7 mouse cellular contexts compared by ENCODE assay signal in the genomic region with DNA sequence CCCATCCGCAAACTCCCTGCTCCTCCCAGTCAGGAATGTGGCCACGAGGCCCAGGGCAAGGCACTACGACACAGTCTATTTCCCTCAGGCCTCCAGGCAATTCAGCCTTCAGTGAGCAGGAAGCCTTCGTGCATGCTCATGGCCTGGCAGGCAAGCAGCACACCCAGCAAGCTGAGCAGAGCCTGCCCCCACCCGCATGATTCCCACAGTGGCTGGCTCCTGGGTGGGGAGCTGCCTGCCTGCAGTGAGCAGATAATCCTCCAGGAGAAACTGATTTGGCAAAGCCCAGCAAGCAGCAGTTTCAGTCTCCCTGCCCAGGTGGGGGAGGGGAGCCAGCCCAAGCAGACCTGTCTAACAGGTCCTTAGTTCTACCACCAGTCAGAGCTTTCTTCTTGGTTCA. TPM values are rescaled to one million over a fixed set of nuclear protein-coding genes. Genes with fewer than 3 reads are reported as not detected.
A peak's percentile ranks its signal among the peaks of the same experiment; 100 is the strongest.
DNase-seq lines count a peak whose midpoint lies in the region; ATAC-seq and TF ChIP-seq lines count a peak whose summit lies in the region.

No protein-coding gene starts in this region.

- no peak for TF ChIP-seq CTCF in G1E (IDR thresholded peaks at IDR 0.05; ENCODE audit: low read depth, low read length)
- TF ChIP-seq CTCF in heart, postnatal 0 days (IDR thresholded peaks at IDR 0.05; ENCODE audit: low read depth) = peak; percentile 12; the same call in 1 of the 2 replicates

- peaks cover 64% of the 10 kb centered on the region for H3K36me3 ChIP-seq in G1E (replicated peaks)
- H3K36me3 ChIP-seq in embryonic facial prominence, embryonic 14.5 days (ENCODE audit: control insufficient read depth, insufficient read depth, low read length) = no peaks in the 10 kb centered on the region
- no peaks in the 10 kb centered on the region for H3K36me3 ChIP-seq in heart, postnatal 0 days (replicated peaks; ENCODE audit: control insufficient read depth, insufficient read depth, low read length)
- no peaks in the 10 kb centered on the region for H3K36me3 ChIP-seq in stomach, embryonic 16.5 days (ENCODE audit: control insufficient read depth, insufficient read depth, low read length)

- peak overlapping the region; percentile 77 for H3K27ac ChIP-seq in embryonic facial prominence, embryonic 14.5 days (replicated peaks; ENCODE audit: low read depth, low read length)
- H3K27ac ChIP-seq in heart, postnatal 0 days (ENCODE audit: low read depth) = peak overlapping the region; percentile 82
- H3K27ac ChIP-seq in stomach, embryonic 16.5 days (ENCODE audit: low read length) = peak overlapping the region; percentile 98

- ATAC-seq in G1E (ENCODE audit: extremely low read depth, insufficient number of reproducible peaks, low FRiP score, poor library complexity, severe bottlenecking) = peak; percentile 47; the same call in 1 of the 2 replicates
- peak; percentile 82 for ATAC-seq in embryonic facial prominence, embryonic 14.5 days (ENCODE audit: low read depth)
- ATAC-seq in heart, postnatal 0 days (ENCODE audit: insufficient read depth, low read depth) = peak; percentile 48
- ATAC-seq in megakaryocyte, adult 5-6 weeks (ENCODE audit: poor library complexity, severe bottlenecking) = 0 out of 2 replicates have a peak, but pooled peaks have one; percentile 23
- peak; percentile 85 for ATAC-seq in stomach, embryonic 16.5 days (ENCODE audit: insufficient read depth, low FRiP score)

- H3K4me1 ChIP-seq in G1E (ENCODE audit: insufficient read depth, low read depth, low read length) = peaks cover 90% of the 10 kb centered on the region
- peaks cover 42% of the 10 kb centered on the region for H3K4me1 ChIP-seq in embryonic facial prominence, embryonic 14.5 days (ENCODE audit: control insufficient read depth, insufficient read depth, low read length)
- H3K4me1 ChIP-seq in heart, postnatal 0 days (ENCODE audit: control insufficient read depth, insufficient read depth) = peaks cover 69% of the 10 kb centered on the region
- H3K4me1 ChIP-seq in stomach, embryonic 16.5 days (ENCODE audit: control insufficient read depth, insufficient read depth, low read length) = peaks cover 73% of the 10 kb centered on the region

- no peak for TF ChIP-seq EP300 in heart, postnatal 0 days (IDR thresholded peaks at IDR 0.05; ENCODE audit: low read depth)

- no peaks in the 10 kb centered on the region for H3K9me3 ChIP-seq in G1E (replicated peaks)
- H3K9me3 ChIP-seq in embryonic facial prominence, embryonic 14.5 days (ENCODE audit: control insufficient read depth, low read length) = no peaks in the 10 kb centered on the region
- no peaks in the 10 kb centered on the region for H3K9me3 ChIP-seq in heart, postnatal 0 days (replicated peaks; ENCODE audit: control insufficient read depth, low read length)
- no peaks in the 10 kb centered on the region for H3K9me3 ChIP-seq in stomach, embryonic 16.5 days (replicated peaks; ENCODE audit: control insufficient read depth, low read length)

- peak overlapping the region; percentile 36 for H3K9ac ChIP-seq in embryonic facial prominence, embryonic 14.5 days (ENCODE audit: low read depth, low read length)
- H3K9ac ChIP-seq in heart, postnatal 0 days (replicated peaks; ENCODE audit: low read depth, low read length) = no peak overlapping the region
- H3K9ac ChIP-seq in stomach, embryonic 16.5 days (ENCODE audit: low read length) = peak overlapping the region; percentile 46

- no peak overlapping the region for H3K4me2 ChIP-seq in embryonic facial prominence, embryonic 14.5 days (ENCODE audit: low read depth, low read length)
- H3K4me2 ChIP-seq in heart, postnatal 0 days (ENCODE audit: low read depth, low read length) = peak overlapping the region; percentile 41
- peak overlapping the region; percentile 3; the same call in 1 of the 2 replicates for H3K4me2 ChIP-seq in stomach, embryonic 16.5 days (ENCODE audit: low read depth, low read length)

- 19% methylated on average over 5 of the region's 5 CpGs for WGBS in embryonic facial prominence, embryonic 14.5 days
- 16% methylated on average over 5 of the region's 5 CpGs for WGBS in heart, postnatal 0 days
- 14% methylated on average over 5 of the region's 5 CpGs for WGBS in stomach, embryonic 16.5 days

- H3K27me3 ChIP-seq in G1E (ENCODE audit: insufficient read depth, low read length) = no peaks in the 10 kb centered on the region
- H3K27me3 ChIP-seq in embryonic facial prominence, embryonic 14.5 days (replicated peaks; ENCODE audit: control insufficient read depth, insufficient read depth, low read length) = no peaks in the 10 kb centered on the region
- no peaks in the 10 kb centered on the region for H3K27me3 ChIP-seq in heart, postnatal 0 days (ENCODE audit: control insufficient read depth, insufficient read depth, low read length)
- no peaks in the 10 kb centered on the region for H3K27me3 ChIP-seq in stomach, embryonic 16.5 days (ENCODE audit: control insufficient read depth, insufficient read depth, low read length)

- peak overlapping the region; percentile 65; the same call in 1 of the 2 replicates for H3K4me3 ChIP-seq in G1E (ENCODE audit: low read depth, low read length)
- H3K4me3 ChIP-seq in embryonic facial prominence, embryonic 14.5 days (ENCODE audit: low read depth, low read length) = no peak overlapping the region
- H3K4me3 ChIP-seq in heart, postnatal 0 days (ENCODE audit: low read depth, low read length) = no peak overlapping the region
- no peak overlapping the region for H3K4me3 ChIP-seq in stomach, embryonic 16.5 days (replicated peaks; ENCODE audit: low read length)

- DNase-seq in G1E (ENCODE audit: low spot score) = peak; percentile 41
- peak; percentile 70 for DNase-seq in adrenal gland, postnatal 14 days
- DNase-seq in embryonic facial prominence, embryonic 14.5 days (ENCODE audit: low spot score) = peak; percentile 89
- peak; percentile 51 for DNase-seq in heart, postnatal 0 days (ENCODE audit: low spot score)
- DNase-seq in kidney, postnatal 4 days = peak; percentile 74 to 86

RNA-seq across cellular contexts. Expression of a gene that starts 31.0 kb away (rescaled TPM):
- total RNA-seq in G1E (2014; fragmentation: Nextera tagmentation) (170 and 182 TPM in 2 replicates), G1E (2017) (18.4 and 22.0 TPM in 2 replicates)
- polyA plus RNA-seq in G1E (2012) = 297 and 319 TPM in 2 replicates
- total RNA-seq in adrenal gland, postnatal 14 days (2021) = 70.0 and 85.3 TPM in 2 replicates
- polyA plus RNA-seq in embryonic facial prominence, embryonic 14.5 days (2014; fragmentation: Nextera tagmentation; extraction: Ambion mirVana) = 42.0 and 42.1 TPM in 2 replicates
- 33.6 and 35.2 TPM in 2 replicates for total RNA-seq in heart, postnatal 0 days (2014; rRNA removed; ENCODE audit: low replicate concordance)
- 17.8 and 19.3 TPM in 2 replicates for polyA plus RNA-seq in heart, postnatal 0 days (2015; fragmentation: Nextera tagmentation; extraction: Ambion mirVana)
- 75.6 and 81.8 TPM in 2 replicates for total RNA-seq in megakaryocyte, adult 5-6 weeks (2015)
- 25.9 and 27.6 TPM in 2 replicates for total RNA-seq in megakaryocyte, adult 5-6 weeks (2017)
- 41.2 and 42.7 TPM in 2 replicates for polyA plus RNA-seq in stomach, embryonic 16.5 days (2015; fragmentation: Nextera tagmentation; extraction: Ambion mirVana)

RNA-seq across cellular contexts. Expression of a gene that starts 43.6 kb away (rescaled TPM):
- total RNA-seq in G1E (2014; fragmentation: Nextera tagmentation) (20.9 and 22.2 TPM in 2 replicates), G1E (2017) (20.8 and 22.5 TPM in 2 replicates)
- polyA plus RNA-seq in G1E (2012) = 62.2 and 74.4 TPM in 2 replicates
- total RNA-seq in adrenal gland, postnatal 14 days (2021) = 3.4 and 4.1 TPM in 2 replicates
- 10.8 and 11.7 TPM in 2 replicates for polyA plus RNA-seq in embryonic facial prominence, embryonic 14.5 days (2014; fragmentation: Nextera tagmentation; extraction: Ambion mirVana)
- total RNA-seq in heart, postnatal 0 days (2014; rRNA removed; ENCODE audit: low replicate concordance) = 18.5 and 40.0 TPM in 2 replicates
- polyA plus RNA-seq in heart, postnatal 0 days (2015; fragmentation: Nextera tagmentation; extraction: Ambion mirVana) = 8.5 and 9.7 TPM in 2 replicates
- 0.45 TPM in 1 of 2 replicates, not detected in the other for total RNA-seq in megakaryocyte, adult 5-6 weeks (2015)
- 0.08 and 1.9 TPM in 2 replicates for total RNA-seq in megakaryocyte, adult 5-6 weeks (2017)
- 5.4 and 9.7 TPM in 2 replicates for polyA plus RNA-seq in stomach, embryonic 16.5 days (2015; fragmentation: Nextera tagmentation; extraction: Ambion mirVana)

Comparison
In these comparisons a context has a peak if more than half of its experiments do, and no peak if none do; other contexts are left out.
1. ATAC-seq: peak in every context shown above with its lines; median percentile 85 in stomach, embryonic 16.5 days; 82 in embryonic facial prominence, embryonic 14.5 days; 48 in heart, postnatal 0 days; 47 in G1E; 23 in megakaryocyte, adult 5-6 weeks.